Mouse (Mus musculus): ENCODE data around the gene Ttc22. TPM values are rescaled to one million over a fixed set of nuclear protein-coding genes. Genes with fewer than 3 reads are reported as not detected.

Gene Ttc22
- total and polyA plus RNA-seq, 3 experiments: 0.04 TPM; not detected in 2

GRCm38 (mm10) chr4:106622712-106623111 is 480 bp downstream of the Ttc22 start:
- no peak for DNase-seq (ENCODE audit: low read depth, low spot score)
- H3K27me3 ChIP-seq (ENCODE audit: control insufficient read depth in 1 of 2, insufficient read depth in 2 of 2, low read length in 2 of 2): no peaks in the 10 kb centered on the region; a peak in 3 of 4 replicates
- no peaks in the 10 kb centered on the region for H3K79me2 ChIP-seq (ENCODE audit: control insufficient read depth, insufficient read depth, low read length, poor library complexity)
- no peaks in the 10 kb centered on the region for H3K4me1 ChIP-seq (ENCODE audit: control insufficient read depth in 1 of 2, insufficient read depth in 2 of 2, low read length in 2 of 2)
- H3K9me3 ChIP-seq (replicated peaks; ENCODE audit: insufficient read depth, low read length): no peaks in the 10 kb centered on the region
- H3K36me3 ChIP-seq (ENCODE audit: control insufficient read depth in 1 of 2, insufficient read depth in 2 of 2, low read length in 2 of 2): no peaks in the 10 kb centered on the region
- H3K4me3 ChIP-seq (ENCODE audit: control insufficient read depth in 1 of 2, insufficient read depth in 1 of 2, low read depth in 2 of 2, low read length in 2 of 2): no peak overlapping the region
- H3K9ac ChIP-seq (ENCODE audit: control insufficient read depth, low read depth, low read length, poor library complexity, severe bottlenecking): no peak overlapping the region
- no peak overlapping the region for H3K27ac ChIP-seq (ENCODE audit: control insufficient read depth, low read depth, low read length)
- no peak for TF ChIP-seq KAT2A (conservative IDR thresholded peaks at IDR 0.05; ENCODE audit: low read depth, low read length)
- TF ChIP-seq HCFC1 (IDR thresholded peaks at IDR 0.05; ENCODE audit: low read depth, low read length): no peak
- TF ChIP-seq USF1 (IDR thresholded peaks at IDR 0.05; ENCODE audit: low read depth, low read length): no peak
- TF ChIP-seq ZC3H11A (IDR thresholded peaks at IDR 0.05; ENCODE audit: low read depth, low read length): no peak
- TF ChIP-seq ZNF384 (IDR thresholded peaks at IDR 0.05; ENCODE audit: low read depth, low read length): no peak
- no peak for TF ChIP-seq TCF12 (IDR thresholded peaks at IDR 0.05; ENCODE audit: low read depth, low read length)
- no peak for TF ChIP-seq RAD21 (IDR thresholded peaks at IDR 0.05; ENCODE audit: low read depth, low read length)
- TF ChIP-seq MYB (IDR thresholded peaks at IDR 0.05; ENCODE audit: low read depth, low read length): no peak

- peaks cover 1 to 2% of the 10 kb centered on the region in 2 experiments; a peak in 3 of 4 replicates for H3K27me3 ChIP-seq (ENCODE audit: control insufficient read depth in 1 of 2, insufficient read depth in 2 of 2, low read length in 2 of 2)
- TF ChIP-seq KAT2A (conservative IDR thresholded peaks at IDR 0.05; ENCODE audit: low read depth, low read length) (no peak), USF1 (IDR thresholded peaks at IDR 0.05; ENCODE audit: low read depth, low read length) (no peak), MAZ (IDR thresholded peaks at IDR 0.05; ENCODE audit: low read depth, low read length) (no peak), HCFC1 (IDR thresholded peaks at IDR 0.05; ENCODE audit: low read depth, low read length) (no peak), CTCF (IDR thresholded peaks at IDR 0.05 in 2 of 3, conservative IDR thresholded peaks at IDR 0.05 in 1 of 3; ENCODE audit: control insufficient read depth in 1 of 3, insufficient read depth in 1 of 3, low read depth in 2 of 3, low read length in 3 of 3, poor library complexity in 1 of 3, severe bottlenecking in 1 of 3) (no peak), TCF12 (IDR thresholded peaks at IDR 0.05; ENCODE audit: low read depth, low read length) (no peak)
- no peaks in the 10 kb centered on the region for H3K9me3 ChIP-seq (replicated peaks; ENCODE audit: insufficient read depth, low read length)
- DNase-seq (ENCODE audit: low read depth, low spot score): no peak
- no peak overlapping the region for H3K27ac ChIP-seq (ENCODE audit: control insufficient read depth, low read depth, low read length)
- no peaks in the 10 kb centered on the region for H3K4me1 ChIP-seq (ENCODE audit: control insufficient read depth in 1 of 2, insufficient read depth in 2 of 2, low read length in 2 of 2)
- H3K79me2 ChIP-seq (ENCODE audit: control insufficient read depth, insufficient read depth, low read length, poor library complexity): no peaks in the 10 kb centered on the region
- no peak overlapping the region for H3K4me3 ChIP-seq (ENCODE audit: control insufficient read depth in 1 of 2, insufficient read depth in 1 of 2, low read depth in 2 of 2, low read length in 2 of 2)
- H3K36me3 ChIP-seq (ENCODE audit: control insufficient read depth in 1 of 2, insufficient read depth in 2 of 2, low read length in 2 of 2): no peaks in the 10 kb centered on the region
- no peak overlapping the region for H3K9ac ChIP-seq (ENCODE audit: control insufficient read depth, low read depth, low read length, poor library complexity, severe bottlenecking)
These were observed 2.0 kb downstream of the Ttc22 start for GRCm38 (mm10) chr4:106624271-106624670.

GRCm38 (mm10) chr4:106627809-106628208 is 5.6 kb downstream of the Ttc22 start:
- Histone ChIP-seq H3K4me3 (ENCODE audit: control insufficient read depth in 1 of 2, insufficient read depth in 1 of 2, low read depth in 2 of 2, low read length in 2 of 2) (no peak overlapping the region), H3K79me2 (ENCODE audit: control insufficient read depth, insufficient read depth, low read length, poor library complexity) (no peaks in the 10 kb centered on the region), H3K9ac (ENCODE audit: control insufficient read depth, low read depth, low read length, poor library complexity, severe bottlenecking) (no peak overlapping the region), H3K4me1 (ENCODE audit: control insufficient read depth in 1 of 2, insufficient read depth in 2 of 2, low read length in 2 of 2) (no peaks in the 10 kb centered on the region), H3K9me3 (replicated peaks; ENCODE audit: insufficient read depth, low read length) (no peaks in the 10 kb centered on the region), H3K36me3 (ENCODE audit: control insufficient read depth in 1 of 2, insufficient read depth in 2 of 2, low read length in 2 of 2) (no peaks in the 10 kb centered on the region), H3K27ac (ENCODE audit: control insufficient read depth, low read depth, low read length) (no peak overlapping the region), H3K27me3 (ENCODE audit: control insufficient read depth in 1 of 2, insufficient read depth in 2 of 2, low read length in 2 of 2) (peaks cover 3 to 6% of the 10 kb centered on the region in 2 experiments)
- TF ChIP-seq POLR2AphosphoS2 (IDR thresholded peaks at IDR 0.05; ENCODE audit: low read length) (no peak), NRF1 (IDR thresholded peaks at IDR 0.05; ENCODE audit: insufficient read depth, low read depth, low read length, poor library complexity, severe bottlenecking) (no peak)
- DNase-seq (ENCODE audit: low read depth, low spot score): no peak

Measured in MEL (cell line).